Mouse (Mus musculus) testis, adult 2 months (tissue): Measurements from ENCODE around the gene Rnf135.
"Not testable (repeated sequence)": the region's sequence is repeated elsewhere in the genome, so short reads cannot be mapped to it uniquely, and the experiment has no call there.

Experiments
- CTCF ChIP-seq: fragments of 200-500 bp; IDR thresholded peaks from 2 replicates; pipeline ENCODE4 v1.5.1; 2012; ENCODE audit warnings: low read depth, mild to moderate bottlenecking, inconsistent platforms, low read length, moderate library complexity; ENCODE audit not compliant: control insufficient read depth, insufficient read depth, insufficient replicate concordance
- POLR2A ChIP-seq: fragments of 200-500 bp; IDR thresholded peaks from 2 replicates; pipeline ENCODE4 v1.6.1; 2012; ENCODE audit warnings: low read depth, mild to moderate bottlenecking, inconsistent platforms, low read length, moderate library complexity; ENCODE audit not compliant: control insufficient read depth

- not testable (repeated sequence) for TF ChIP-seq CTCF, POLR2A
Observed at GRCm38 (mm10) chr11:80185441-80185976, 1.9 kb downstream of the Rnf135 start.
